In the genomic region with DNA sequence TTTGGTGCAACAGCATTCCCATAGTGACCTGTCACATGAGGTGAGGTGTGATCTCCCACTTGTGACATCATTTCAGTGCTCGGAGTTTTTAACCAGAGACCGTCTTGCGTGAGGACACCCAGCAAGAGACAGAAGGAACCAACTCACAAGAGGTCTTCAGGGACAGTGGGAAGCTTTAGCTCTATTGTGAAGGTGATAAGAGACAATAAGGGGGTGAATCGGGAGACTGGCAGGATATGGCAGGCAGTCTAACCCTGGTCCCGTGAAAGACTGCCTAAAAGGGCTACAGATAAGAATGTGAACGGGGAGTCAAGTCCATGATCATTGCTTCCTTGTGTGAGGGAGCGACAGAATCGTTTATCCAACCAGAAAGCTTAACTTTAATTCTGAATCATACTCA, we compare ENCODE assay signal across 11 mouse cellular contexts. TPM values are rescaled to one million over a fixed set of nuclear protein-coding genes. Genes with fewer than 3 reads are reported as not detected.
"Had no signal": no experiment of that assay in that cellular context is flagged by ENCODE, and none has a peak within 500 bp of the region (broad histone marks: within the 10 kb centered on the region; RNA-seq: fewer than 3 reads in every experiment).

No protein-coding gene starts in this region.

- H3K4me2 ChIP-seq: neural tube, embryonic 13.5 days; neural tube, embryonic 15.5 days; stomach, embryonic 15.5 days had no signal

- H3K4me3 ChIP-seq: neural tube, embryonic 13.5 days; neural tube, embryonic 15.5 days; stomach, embryonic 15.5 days had no signal

- H3K27ac ChIP-seq: neural tube, embryonic 13.5 days; neural tube, embryonic 15.5 days; stomach, embryonic 15.5 days; stomach, postnatal 0 days had no signal

- DNase-seq: right cerebral cortex, postnatal 4 days; spleen, adult 18-20 months; thymus, adult 18-20 months; thymus, postnatal 25 days; thymus, postnatal 36 days had no signal

- H3K9me3 ChIP-seq: neural tube, embryonic 13.5 days; neural tube, embryonic 15.5 days; stomach, embryonic 15.5 days had no signal

- H3K9ac ChIP-seq: neural tube, embryonic 13.5 days; neural tube, embryonic 15.5 days; stomach, embryonic 15.5 days had no signal

- H3K27me3 ChIP-seq: neural tube, embryonic 15.5 days; stomach, embryonic 15.5 days had no signal

- H3K36me3 ChIP-seq: neural tube, embryonic 13.5 days; neural tube, embryonic 15.5 days; stomach, embryonic 15.5 days had no signal

RNA-seq across cellular contexts. Expression of a gene that starts 3.8 kb away (rescaled TPM):
- total RNA-seq: neutrophil, adult 5-6 weeks had no signal

RNA-seq across cellular contexts. Expression of a gene that starts 52.8 kb away (rescaled TPM):
- total RNA-seq: neutrophil, adult 5-6 weeks had no signal
- polyA plus RNA-seq: urinary bladder, adult 2 months had no signal
